Mouse (Mus musculus) brain, embryonic 14.5 days (tissue): ENCODE measurements around the gene Rnf182. TPM values are rescaled to one million over a fixed set of nuclear protein-coding genes. Genes with fewer than 3 reads are reported as not detected.

ENCODE experiments used
- DNase-seq: peaks from one replicate; pipeline ENCODE4 v3.0.0-alpha.2; 2011; ENCODE audit warnings: low read depth
- CTCF ChIP-seq: fragments of 200-500 bp; IDR thresholded peaks from 2 replicates; pipeline ENCODE4 v1.5.1; 2012; ENCODE audit warnings: inconsistent platforms, mild to moderate bottlenecking, moderate library complexity, borderline replicate concordance; ENCODE audit not compliant: insufficient read depth, insufficient read length; ENCODE audit errors: extremely low read depth
- POLR2A ChIP-seq: fragments of 200-500 bp; IDR thresholded peaks from 2 replicates; pipeline ENCODE4 v1.6.1; 2012; ENCODE audit warnings: mild to moderate bottlenecking, inconsistent platforms, borderline replicate concordance; ENCODE audit not compliant: poor library complexity, insufficient read depth, insufficient read length, severe bottlenecking; ENCODE audit errors: extremely low read depth
- polyA plus RNA-seq: library from polyadenylated mRNA; depleted of rRNA; stranded (reverse); fragments of >200 nt; gene quantifications from 2 replicates; pipeline ENCODE4 v1.2.3, GENCODE M21; 2012

The Rnf182 gene
- polyA plus RNA-seq, 1 experiment = 26.8 TPM

- no peak for DNase-seq
- TF ChIP-seq POLR2A = no peak
- no peak for TF ChIP-seq CTCF
Observed at GRCm38 (mm10) chr13:43585335-43585734, 30.2 kb upstream of the Rnf182 start.

GRCm38 (mm10) chr13:43586966-43587365 lies 28.5 kb upstream of the Rnf182 start:
- no peak for DNase-seq
- TF ChIP-seq POLR2A (no peak), CTCF (no peak)

- TF ChIP-seq POLR2A (no peak), CTCF (no peak)
- peak; percentile 55 for DNase-seq
Observed at GRCm38 (mm10) chr13:43587844-43588840, 27.4 kb upstream of the Rnf182 start.

- TF ChIP-seq CTCF (no peak), POLR2A (no peak)
Observed at GRCm38 (mm10) chr13:43591828-43592680, 23.5 kb upstream of the Rnf182 start.

GRCm38 (mm10) chr13:43592681-43593068 lies 22.8 kb upstream of the Rnf182 start:
- TF ChIP-seq POLR2A = no peak
- TF ChIP-seq CTCF = no peak
- DNase-seq = no peak

More at GRCm38 (mm10) chr13:43591828-43592680, 23.5 kb upstream of the Rnf182 start:
- peak; percentile 86 for DNase-seq

GRCm38 (mm10) chr13:43595896-43596295 lies 19.6 kb upstream of the Rnf182 start:
- TF ChIP-seq POLR2A (no peak), CTCF (peak; percentile 87)
- peak; percentile 77 for DNase-seq

GRCm38 (mm10) chr13:43600967-43601366 lies 14.5 kb upstream of the Rnf182 start:
- no peak for DNase-seq
- no peak for TF ChIP-seq CTCF
- no peak for TF ChIP-seq POLR2A

GRCm38 (mm10) chr13:43602440-43602839 lies 13.1 kb upstream of the Rnf182 start:
- TF ChIP-seq POLR2A (no peak), CTCF (no peak)

GRCm38 (mm10) chr13:43603042-43603441 lies 12.5 kb upstream of the Rnf182 start:
- DNase-seq = peak; percentile 73

More at GRCm38 (mm10) chr13:43602440-43602839, 13.1 kb upstream of the Rnf182 start:
- DNase-seq = no peak

GRCm38 (mm10) chr13:43608854-43609253 lies 6.7 kb upstream of the Rnf182 start:
- peak; percentile 54 for DNase-seq
- TF ChIP-seq CTCF (no peak), POLR2A (no peak)

More at GRCm38 (mm10) chr13:43603042-43603441, 12.5 kb upstream of the Rnf182 start:
- TF ChIP-seq POLR2A = no peak
- TF ChIP-seq CTCF = no peak

- no peak for DNase-seq
- TF ChIP-seq POLR2A (no peak), CTCF (no peak)
Observed at GRCm38 (mm10) chr13:43612040-43612439, 3.5 kb upstream of the Rnf182 start.
